Mouse (Mus musculus): ENCODE measurements around the gene Mmrn2. TPM values are rescaled to one million over a fixed set of nuclear protein-coding genes. Genes with fewer than 3 reads are reported as not detected.
"Not testable (repeated sequence)": the region's sequence is repeated elsewhere in the genome, so short reads cannot be mapped to it uniquely, and the experiment has no call there.

Mmrn2 gene
- polyA plus RNA-seq, 1 experiment from 2014 or later: 12.1 TPM

- Histone ChIP-seq H3K4me3 (ENCODE audit: low read depth, low read length) (no peak overlapping the region), H3K36me3 (ENCODE audit: insufficient read depth) (no peaks in the 10 kb centered on the region), H3K27me3 (ENCODE audit: insufficient read depth, low read length) (no peaks in the 10 kb centered on the region), H3K9ac (no peak overlapping the region), H3K4me1 (ENCODE audit: insufficient read depth) (no peaks in the 10 kb centered on the region), H3K9me3 (ENCODE audit: low read depth, low read length) (no peaks in the 10 kb centered on the region), H3K4me2 (no peak overlapping the region), H3K27ac (ENCODE audit: low read depth) (no peak overlapping the region)
- 38% methylated on average over 6 of the region's 6 CpGs for WGBS
- ATAC-seq (ENCODE audit: insufficient read depth) (no peak), DNase-seq (no peak)
- no peak for TF ChIP-seq CTCF (IDR thresholded peaks at IDR 0.05; ENCODE audit: low read depth)
Observed at GRCm38 (mm10) chr14:34360251-34360650, 15.0 kb upstream of the Mmrn2 start.

GRCm38 (mm10) chr14:34362135-34362534 is 13.1 kb upstream of the Mmrn2 start:
- H3K27ac ChIP-seq (ENCODE audit: low read depth): no peak overlapping the region
- H3K4me1 ChIP-seq (ENCODE audit: insufficient read depth): no peaks in the 10 kb centered on the region
- H3K9ac ChIP-seq: no peak overlapping the region
- no peak overlapping the region for H3K4me3 ChIP-seq (ENCODE audit: low read depth, low read length)
- no peaks in the 10 kb centered on the region for H3K27me3 ChIP-seq (ENCODE audit: insufficient read depth, low read length)
- H3K36me3 ChIP-seq (ENCODE audit: insufficient read depth): no peaks in the 10 kb centered on the region
- H3K9me3 ChIP-seq (ENCODE audit: low read depth, low read length): no peaks in the 10 kb centered on the region
- WGBS: 44% methylated on average over 4 of the region's 4 CpGs
- no peak overlapping the region for H3K4me2 ChIP-seq
- DNase-seq (no peak), ATAC-seq (ENCODE audit: insufficient read depth) (no peak)
- no peak for TF ChIP-seq CTCF (IDR thresholded peaks at IDR 0.05; ENCODE audit: low read depth)

DNA sequence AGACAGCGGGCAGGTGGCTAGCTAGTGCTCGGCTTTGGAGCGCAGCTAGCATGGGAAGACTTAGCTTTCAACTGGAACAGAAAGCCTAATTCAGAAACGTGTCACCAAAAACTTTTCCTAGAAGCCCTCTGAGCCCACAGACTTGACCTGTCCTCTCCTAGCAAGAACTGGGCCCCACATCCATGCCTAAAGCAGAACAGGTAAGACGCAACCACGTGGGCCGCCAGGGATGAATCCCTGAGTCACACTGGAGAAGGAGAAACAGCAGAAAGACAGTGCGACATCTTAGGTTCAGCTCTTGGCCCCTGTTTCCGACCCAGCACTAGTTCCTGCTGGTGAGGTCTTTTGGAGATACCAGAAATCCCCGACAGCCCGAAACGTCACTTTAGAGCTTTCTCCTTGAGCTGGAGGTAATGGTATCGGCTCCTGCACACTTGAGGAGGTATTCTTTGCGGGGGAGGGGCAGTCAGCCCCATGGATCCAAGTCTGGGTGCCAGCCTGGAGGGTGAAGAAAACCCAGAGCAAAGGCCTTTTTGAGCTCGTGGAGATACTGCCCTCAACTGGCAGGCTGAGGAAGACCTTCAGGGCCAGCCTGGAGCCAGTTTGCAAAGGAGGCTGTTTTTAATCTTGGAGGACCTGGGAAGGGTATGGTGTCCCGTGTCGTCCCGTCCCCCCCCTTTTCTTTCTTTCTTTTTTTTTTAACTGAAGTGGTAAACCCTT is 12.4 kb upstream of the Mmrn2 start:
- Histone ChIP-seq H3K9ac (peak overlapping the region; percentile 30; the same call in 1 of the 2 replicates), H3K4me1 (ENCODE audit: insufficient read depth) (no peaks in the 10 kb centered on the region), H3K4me2 (peak overlapping the region; percentile 76), H3K9me3 (ENCODE audit: low read depth, low read length) (no peaks in the 10 kb centered on the region), H3K27ac (ENCODE audit: low read depth) (no peak overlapping the region), H3K27me3 (ENCODE audit: insufficient read depth, low read length) (no peaks in the 10 kb centered on the region), H3K36me3 (ENCODE audit: insufficient read depth) (no peaks in the 10 kb centered on the region), H3K4me3 (ENCODE audit: low read depth, low read length) (peak overlapping the region; percentile 34)
- peak; percentile 75 for TF ChIP-seq CTCF (IDR thresholded peaks at IDR 0.05; ENCODE audit: low read depth)
- DNase-seq: peak; percentile 81
- 28% methylated on average over 18 of the region's 18 CpGs for WGBS
- peak; percentile 63 for ATAC-seq (ENCODE audit: insufficient read depth)

- H3K4me3 ChIP-seq (ENCODE audit: low read depth, low read length): peak overlapping the region; percentile 34
- WGBS: 5% methylated on average over 32 of the region's 32 CpGs
- H3K9me3 ChIP-seq (ENCODE audit: low read depth, low read length): no peaks in the 10 kb centered on the region
- TF ChIP-seq CTCF (IDR thresholded peaks at IDR 0.05; ENCODE audit: low read depth): peak; percentile 55
- H3K9ac ChIP-seq: peak overlapping the region; percentile 30
- no peaks in the 10 kb centered on the region for H3K4me1 ChIP-seq (ENCODE audit: insufficient read depth)
- H3K27me3 ChIP-seq (ENCODE audit: insufficient read depth, low read length): no peaks in the 10 kb centered on the region
- H3K4me2 ChIP-seq: peak overlapping the region; percentile 76
- peak; percentile 68 for DNase-seq
- H3K27ac ChIP-seq (ENCODE audit: low read depth): no peak overlapping the region
- H3K36me3 ChIP-seq (ENCODE audit: insufficient read depth): no peaks in the 10 kb centered on the region
- peak; percentile 87 for ATAC-seq (ENCODE audit: insufficient read depth)
Observed at GRCm38 (mm10) chr14:34363490-34364253, 11.6 kb upstream of the Mmrn2 start.

DNA sequence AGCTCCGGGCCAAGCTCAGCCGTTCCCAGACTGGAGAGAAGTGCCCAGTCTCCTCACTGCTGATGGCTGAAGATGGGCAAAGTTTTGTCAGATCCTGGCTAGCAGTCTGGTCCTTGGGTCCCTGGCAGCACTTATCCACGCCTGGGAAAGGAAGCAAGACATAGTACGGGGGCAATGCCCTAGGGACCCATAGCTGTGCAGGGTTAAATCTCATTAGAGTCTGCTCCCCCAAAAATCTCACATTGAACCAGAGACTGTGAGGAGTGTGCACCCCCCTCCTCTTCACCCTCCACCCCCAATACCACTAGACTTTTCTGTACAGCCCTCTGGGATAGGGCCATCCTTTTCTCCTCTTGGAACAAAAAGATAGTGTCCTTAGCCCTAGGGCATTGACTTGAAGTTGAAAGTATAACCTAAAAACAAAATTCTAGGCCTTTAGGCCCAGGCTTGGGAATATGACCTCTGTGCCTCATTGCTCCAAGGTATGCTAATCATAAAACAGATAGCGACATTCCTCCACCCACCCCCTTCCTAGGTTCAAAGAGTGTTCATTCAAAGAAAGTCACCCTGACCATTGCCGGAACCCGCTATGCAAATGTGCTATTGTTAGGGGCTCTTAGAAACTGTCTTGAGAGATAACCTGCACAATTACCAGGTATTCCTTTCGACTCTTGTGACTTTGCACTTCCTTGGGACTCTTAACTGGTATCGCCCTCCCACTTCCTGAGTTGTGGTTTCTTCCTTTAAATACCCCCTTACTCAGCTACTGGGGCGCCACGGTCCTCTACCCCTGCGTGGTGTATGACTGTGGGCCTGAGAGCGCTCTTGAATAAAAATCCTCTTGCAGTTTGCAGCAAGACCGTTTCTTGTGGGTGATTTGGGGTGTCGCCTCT is 10.8 kb upstream of the Mmrn2 start:
- H3K4me2 ChIP-seq: peak overlapping the region; percentile 76
- not testable (repeated sequence) for H3K36me3 ChIP-seq (ENCODE audit: insufficient read depth); H3K4me1 ChIP-seq (ENCODE audit: insufficient read depth); DNase-seq; H3K9me3 ChIP-seq (ENCODE audit: low read depth, low read length); ATAC-seq (ENCODE audit: insufficient read depth); H3K9ac ChIP-seq; H3K27ac ChIP-seq (ENCODE audit: low read depth); H3K4me3 ChIP-seq (ENCODE audit: low read depth, low read length); H3K27me3 ChIP-seq (ENCODE audit: insufficient read depth, low read length)
- 85% methylated on average over 15 of the region's 15 CpGs for WGBS

- DNase-seq: no peak
- Histone ChIP-seq H3K27me3 (ENCODE audit: insufficient read depth, low read length) (no peaks in the 10 kb centered on the region), H3K4me2 (no peak overlapping the region), H3K36me3 (ENCODE audit: insufficient read depth) (no peaks in the 10 kb centered on the region), H3K4me1 (ENCODE audit: insufficient read depth) (no peaks in the 10 kb centered on the region), H3K27ac (ENCODE audit: low read depth) (no peak overlapping the region), H3K9ac (no peak overlapping the region), H3K4me3 (ENCODE audit: low read depth, low read length) (no peak overlapping the region), H3K9me3 (ENCODE audit: low read depth, low read length) (no peaks in the 10 kb centered on the region)
- no peak for ATAC-seq (ENCODE audit: insufficient read depth)
- no peak for TF ChIP-seq CTCF (IDR thresholded peaks at IDR 0.05; ENCODE audit: low read depth)
- WGBS: 92% methylated on average over 2 of the region's 2 CpGs
Observed at GRCm38 (mm10) chr14:34365147-34365507, 10.1 kb upstream of the Mmrn2 start.

DNA sequence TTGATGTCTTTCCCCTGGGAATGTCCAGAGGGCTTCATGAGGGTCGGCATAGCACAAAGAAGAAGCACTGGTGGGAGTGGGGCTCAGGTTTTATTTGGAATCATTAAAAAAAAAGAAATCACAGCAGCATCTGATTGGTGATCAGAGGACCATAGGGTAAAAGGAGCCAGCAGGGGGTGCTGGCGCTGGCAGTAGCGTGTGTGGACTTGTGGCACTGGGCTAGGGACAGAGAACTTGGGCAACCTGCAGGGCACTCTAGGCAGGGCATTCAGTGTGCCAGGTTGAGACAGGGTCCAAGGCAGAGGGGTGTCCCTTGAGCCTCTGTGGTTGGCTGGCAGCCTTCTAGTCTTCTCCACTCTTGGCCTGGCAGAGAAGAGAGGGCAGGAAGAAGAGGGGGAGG is 5.1 kb upstream of the Mmrn2 start:
- Histone ChIP-seq H3K27ac (ENCODE audit: low read depth) (no peak overlapping the region), H3K9ac (no peak overlapping the region), H3K4me1 (ENCODE audit: insufficient read depth) (no peaks in the 10 kb centered on the region), H3K4me2 (no peak overlapping the region), H3K4me3 (ENCODE audit: low read depth, low read length) (no peak overlapping the region), H3K9me3 (ENCODE audit: low read depth, low read length) (no peaks in the 10 kb centered on the region), H3K36me3 (ENCODE audit: insufficient read depth) (no peaks in the 10 kb centered on the region), H3K27me3 (ENCODE audit: insufficient read depth, low read length) (no peaks in the 10 kb centered on the region)
- TF ChIP-seq CTCF (IDR thresholded peaks at IDR 0.05; ENCODE audit: low read depth): peak; percentile 29; the same call in 1 of the 2 replicates
- no peak for ATAC-seq (ENCODE audit: insufficient read depth)
- no peak for DNase-seq
- 62% methylated on average over 3 of the region's 3 CpGs for WGBS
